Mouse (Mus musculus) limb, embryonic 14.5 days (tissue): ENCODE data around the gene Serpina3a. TPM values are rescaled to one million over a fixed set of nuclear protein-coding genes. Genes with fewer than 3 reads are reported as not detected.

Source experiments
- ATAC-seq: fragments of 200-750 bp; cut with Nextera tagmentation; 2 replicates; pipeline ENCODE4 v1.8.0; 2017; ENCODE audit warnings: low read depth, moderate number of reproducible peaks, moderate TSS enrichment; ENCODE audit not compliant: low FRiP score
- DNase-seq: peaks from one replicate; pipeline ENCODE4 v3.0.0-alpha.2; 2015; ENCODE audit warnings: low spot score
- H3K27ac ChIP-seq: fragments of 300-500 bp; sonication (generic); replicated peaks from 2 replicates; pipeline ENCODE4 v1.5.1; 2014; ENCODE audit warnings: low read depth, mild to moderate bottlenecking, low read length, moderate library complexity, mixed read lengths
- H3K27me3 ChIP-seq: fragments of 300-500 bp; sonication (generic); 2 replicates; pipeline ENCODE4 v1.6.1; 2014; ENCODE audit warnings: low read length, mixed read lengths; ENCODE audit not compliant: control insufficient read depth, insufficient read depth
- H3K36me3 ChIP-seq: fragments of 300-500 bp; sonication (generic); 2 replicates; pipeline ENCODE4 v1.6.1; 2014; ENCODE audit warnings: mild to moderate bottlenecking, low read length, moderate library complexity, mixed read lengths; ENCODE audit not compliant: control insufficient read depth, insufficient read depth
- H3K4me1 ChIP-seq: fragments of 300-500 bp; sonication (generic); 2 replicates; pipeline ENCODE4 v1.6.1; 2014; ENCODE audit warnings: antibody characterized with exemption, low read length, mixed read lengths; ENCODE audit not compliant: control insufficient read depth, insufficient read depth
- H3K4me2 ChIP-seq: fragments of 300-500 bp; sonication (generic); replicated peaks from 2 replicates; pipeline ENCODE4 v1.6.1; 2014; ENCODE audit warnings: low read depth, mild to moderate bottlenecking, low read length, moderate library complexity; ENCODE audit not compliant: severe bottlenecking
- H3K4me3 ChIP-seq: fragments of 300-500 bp; sonication (generic); replicated peaks from 2 replicates; pipeline ENCODE4 v1.5.1; 2014; ENCODE audit warnings: low read length
- H3K9ac ChIP-seq: fragments of 300-500 bp; sonication (generic); 2 replicates; pipeline ENCODE4 v1.6.1; 2014; ENCODE audit warnings: mild to moderate bottlenecking, low read depth, low read length, moderate library complexity; ENCODE audit not compliant: severe bottlenecking
- H3K9me3 ChIP-seq: fragments of 300-500 bp; sonication (generic); 2 replicates; pipeline ENCODE4 v1.6.1; 2016; ENCODE audit warnings: low read length; ENCODE audit not compliant: control insufficient read depth
- POLR2A ChIP-seq: fragments of 200-500 bp; IDR thresholded peaks from 2 replicates; pipeline ENCODE4 v1.8.0; 2012; ENCODE audit warnings: inconsistent platforms, mild to moderate bottlenecking, moderate library complexity, borderline replicate concordance; ENCODE audit not compliant: insufficient read depth, insufficient read length; ENCODE audit errors: extremely low read depth
- WGBS: fragments of 180-500 bp; shearing (Covaris S2); extraction: QIAGEN DNeasy Blood & Tissue Kit; methylation state at CpG from one replicate; pipeline ENCODE4 v1.1.7; 2014; 5-methylcytosine and 5-hydroxymethylcytosine counted together
- polyA plus RNA-seq, 2 experiments: library from polyadenylated mRNA; depleted of rRNA in 1 of 2; stranded (reverse) in 1 of 2; unstranded in 1 of 2; fragments of >200 nt; fragmentation: Nextera tagmentation in 1 of 2; extraction: Ambion mirVana in 1 of 2; gene quantifications; 2 replicates each; pipeline versions ENCODE4 v1.2.1 to v1.2.3; 2012 to 2014

The Serpina3a gene
- polyA plus RNA-seq, 2 experiments: not detected

GRCm38 (mm10) chr12:104071708-104072107 is 40.8 kb upstream of the Serpina3a start:
- Histone ChIP-seq H3K36me3 (no peaks in the 10 kb centered on the region), H3K27me3 (no peaks in the 10 kb centered on the region), H3K4me1 (no peaks in the 10 kb centered on the region), H3K27ac (no peak overlapping the region), H3K4me2 (no peak overlapping the region), H3K9me3 (no peaks in the 10 kb centered on the region), H3K4me3 (no peak overlapping the region), H3K9ac (no peak overlapping the region)
- WGBS: 45% methylated on average over 1 of the region's 1 CpGs
- DNase-seq (no peak), ATAC-seq (no peak)
- no peak for TF ChIP-seq POLR2A

GRCm38 (mm10) chr12:104072286-104072685 is 40.2 kb upstream of the Serpina3a start:
- H3K9me3 ChIP-seq: no peaks in the 10 kb centered on the region
- H3K27me3 ChIP-seq: no peaks in the 10 kb centered on the region
- no peak for ATAC-seq
- H3K36me3 ChIP-seq: no peaks in the 10 kb centered on the region
- no peak overlapping the region for H3K4me2 ChIP-seq
- DNase-seq: no peak
- H3K4me1 ChIP-seq: no peaks in the 10 kb centered on the region
- no peak overlapping the region for H3K4me3 ChIP-seq
- WGBS: 58% methylated on average over 5 of the region's 5 CpGs
- TF ChIP-seq POLR2A: no peak
- no peak overlapping the region for H3K9ac ChIP-seq
- no peak overlapping the region for H3K27ac ChIP-seq

DNA sequence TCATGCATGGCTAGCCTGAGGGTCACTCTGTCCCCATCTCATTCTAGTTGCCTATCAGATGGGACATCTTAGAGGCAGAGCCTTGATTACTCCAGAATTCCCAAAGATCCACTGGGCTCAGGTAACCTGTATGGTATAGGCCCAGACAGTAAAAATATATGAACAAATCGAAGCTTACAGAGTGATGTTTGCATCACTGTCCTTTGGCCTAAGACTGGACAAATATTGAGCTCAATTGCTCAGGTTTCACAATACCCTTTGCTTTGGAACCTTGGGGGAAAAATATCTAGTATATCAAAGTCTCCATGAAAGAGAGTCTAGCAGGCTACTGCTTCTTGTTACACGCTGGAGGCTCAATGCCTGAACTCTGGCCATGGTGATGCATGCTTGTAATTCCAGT is 22.4 kb upstream of the Serpina3a start:
- Histone ChIP-seq H3K4me3 (no peak overlapping the region), H3K27me3 (no peaks in the 10 kb centered on the region), H3K27ac (no peak overlapping the region), H3K4me1 (no peaks in the 10 kb centered on the region), H3K9ac (no peak overlapping the region), H3K4me2 (no peak overlapping the region), H3K36me3 (no peaks in the 10 kb centered on the region), H3K9me3 (no peaks in the 10 kb centered on the region)
- ATAC-seq: no peak
- no peak for TF ChIP-seq POLR2A
- 80% methylated on average over 2 of the region's 2 CpGs for WGBS
- no peak for DNase-seq

- Histone ChIP-seq H3K9me3 (no peaks in the 10 kb centered on the region), H3K4me2 (no peak overlapping the region), H3K4me1 (no peaks in the 10 kb centered on the region), H3K36me3 (no peaks in the 10 kb centered on the region), H3K27ac (no peak overlapping the region), H3K4me3 (no peak overlapping the region), H3K27me3 (no peaks in the 10 kb centered on the region), H3K9ac (no peak overlapping the region)
- DNase-seq: no peak
- ATAC-seq: no peak
- 88% methylated on average over 1 of the region's 1 CpGs for WGBS
- TF ChIP-seq POLR2A: no peak
These were observed 21.2 kb upstream of the Serpina3a start for GRCm38 (mm10) chr12:104091303-104091702.

GRCm38 (mm10) chr12:104100768-104101167 is 11.8 kb upstream of the Serpina3a start, which contains the start of gene Serpina5:
TSS of gene Serpina5 (plus strand) at chr12:104101113.
- no peak within 1 kb of the TSS for H3K4me2 ChIP-seq
- no peaks in the 10 kb centered on the region for H3K4me1 ChIP-seq
- no peaks in the 10 kb centered on the region for H3K36me3 ChIP-seq
- no peaks in the 10 kb centered on the region for H3K27me3 ChIP-seq
- no peak for ATAC-seq
- no peaks in the 10 kb centered on the region for H3K9me3 ChIP-seq
- WGBS: 84% methylated on average over 6 of the region's 6 CpGs
- H3K9ac ChIP-seq: no peak within 1 kb of the TSS
- no peak for TF ChIP-seq POLR2A
- no peak for DNase-seq
- H3K27ac ChIP-seq: no peak within 1 kb of the TSS
- no peak within 1 kb of the TSS for H3K4me3 ChIP-seq

DNA sequence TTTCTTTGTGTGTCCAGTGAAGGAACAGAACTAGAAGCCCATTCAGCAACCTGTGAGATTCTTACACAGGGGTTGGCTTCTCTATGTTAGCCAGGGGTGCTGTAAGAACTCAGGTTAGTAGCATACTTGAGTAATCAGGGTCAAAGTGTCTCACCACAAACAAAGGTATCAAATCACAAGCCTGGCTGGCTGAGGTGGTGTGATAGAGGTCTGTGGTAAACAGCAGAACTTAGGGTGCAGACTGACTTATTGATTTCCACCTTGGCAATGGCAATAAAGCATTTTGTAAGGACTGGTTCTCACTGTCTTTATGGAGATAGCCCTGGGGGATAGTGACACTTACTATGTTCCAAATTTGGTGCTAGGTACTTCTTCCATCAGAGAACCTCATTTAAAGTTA is 6.7 kb upstream of the Serpina3a start:
- H3K4me3 ChIP-seq: no peak overlapping the region
- ATAC-seq: no peak
- H3K9ac ChIP-seq: no peak overlapping the region
- no peaks in the 10 kb centered on the region for H3K36me3 ChIP-seq
- no peak for TF ChIP-seq POLR2A
- no peak for DNase-seq
- no peaks in the 10 kb centered on the region for H3K27me3 ChIP-seq
- H3K27ac ChIP-seq: no peak overlapping the region
- H3K4me2 ChIP-seq: no peak overlapping the region
- no peaks in the 10 kb centered on the region for H3K9me3 ChIP-seq
- H3K4me1 ChIP-seq: no peaks in the 10 kb centered on the region
